Mouse (Mus musculus) frontal cortex, adult 2 months (tissue): Measurements from ENCODE around the gene Cdk20. TPM values are rescaled to one million over a fixed set of nuclear protein-coding genes. Genes with fewer than 3 reads are reported as not detected.
"Not testable (repeated sequence)": the region's sequence is repeated elsewhere in the genome, so short reads cannot be mapped to it uniquely, and the experiment has no call there.

Source experiments
- DNase-seq, 2 experiments: peaks; one replicate each; pipeline ENCODE4 v3.0.0; 2022; ENCODE audit warnings: low spot score in 1 of 2; ENCODE audit errors: extremely low spot score in 1 of 2
- polyA plus RNA-seq: library from polyadenylated mRNA; depleted of rRNA; stranded (reverse); fragments of >200 nt; gene quantifications from 2 replicates; pipeline ENCODE4 v1.2.3, GENCODE M21; 2012

Cdk20 gene
- polyA plus RNA-seq, 1 experiment = 16.5 TPM

DNA sequence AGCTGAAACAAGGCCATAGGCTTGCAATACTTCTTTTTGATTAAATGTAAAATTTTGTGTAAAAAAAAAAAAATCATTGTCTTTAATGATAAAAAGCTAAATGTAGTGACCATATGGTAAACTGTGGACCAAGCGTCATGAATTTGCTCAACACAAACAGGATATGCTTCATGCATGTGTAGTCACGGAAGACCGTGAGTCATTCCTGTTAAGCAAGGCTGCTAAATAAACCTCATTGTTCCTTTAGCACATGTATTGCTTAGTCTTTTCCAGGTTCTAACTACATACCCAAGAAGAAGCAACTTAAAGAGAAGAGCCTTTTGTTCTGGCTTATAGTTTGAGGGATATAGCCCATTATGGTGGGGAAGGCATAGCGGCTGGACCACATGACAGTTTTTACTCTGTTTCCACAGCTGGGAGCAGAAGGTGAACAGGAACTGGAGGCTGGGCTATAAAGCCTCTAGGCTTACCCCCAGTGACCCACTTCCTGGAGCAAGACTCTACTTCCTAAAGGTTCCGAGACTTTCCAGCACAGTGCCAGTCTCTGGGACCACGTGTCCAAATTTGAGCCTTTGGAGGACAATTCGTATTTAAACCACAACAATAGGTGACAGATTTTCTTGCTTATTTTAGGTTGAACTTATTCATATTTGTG, 10.0 kb upstream of the Cdk20 start:
- no peak for DNase-seq

DNA sequence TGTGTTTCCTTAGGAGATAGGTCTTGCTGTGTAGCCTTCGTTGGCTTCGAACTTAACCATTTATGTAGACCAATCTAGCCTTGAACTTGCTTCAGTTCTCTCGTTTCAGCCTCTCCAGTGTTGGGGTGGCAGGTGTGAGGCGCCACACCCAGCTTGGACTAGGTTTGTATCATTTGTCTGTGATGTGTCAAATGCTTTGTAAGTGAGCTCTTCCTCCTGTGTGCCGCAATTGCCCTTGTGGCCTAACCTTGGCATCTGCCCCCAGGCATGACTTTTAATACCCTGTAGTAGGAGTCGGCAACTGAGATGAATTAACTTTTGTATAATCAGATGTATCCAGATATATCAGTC, 9.5 kb upstream of the Cdk20 start:
- no peak for DNase-seq

DNA sequence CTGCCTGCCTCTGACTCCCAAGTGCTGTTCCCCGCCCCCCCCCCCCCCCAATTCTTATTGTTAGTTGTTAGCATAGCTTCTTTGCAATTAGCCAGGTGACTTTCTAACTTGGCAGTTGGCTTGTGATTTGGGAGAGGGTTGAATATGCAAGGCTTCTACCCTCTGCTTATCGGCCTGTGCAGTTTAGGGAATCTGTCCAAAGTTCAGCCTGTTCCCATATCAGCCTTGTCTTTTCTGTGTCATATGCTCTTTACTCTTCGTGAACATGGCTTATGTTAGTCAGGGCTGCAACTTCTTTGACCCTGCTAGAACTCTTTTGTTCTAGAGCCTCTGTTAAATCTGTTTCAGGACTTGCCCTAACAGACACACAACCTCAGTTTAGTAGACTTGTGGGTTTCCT, 7.8 kb upstream of the Cdk20 start:
- DNase-seq = no peak

DNA sequence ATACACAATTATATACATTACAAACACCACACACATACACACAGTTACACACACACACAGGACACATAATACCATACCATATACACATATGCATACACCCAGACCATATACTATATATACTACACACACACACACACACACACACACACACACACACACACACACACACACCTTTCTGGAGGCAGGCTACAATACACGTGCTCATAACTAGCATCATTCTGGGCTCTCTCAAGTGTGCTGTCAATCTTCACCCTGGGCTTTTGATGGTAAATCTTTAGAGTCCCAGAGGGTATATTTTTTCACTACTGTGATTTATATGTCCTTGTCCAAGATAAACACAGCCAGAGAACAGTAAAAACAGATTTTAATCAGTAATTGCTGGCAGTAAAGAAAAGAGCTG, 6.8 kb upstream of the Cdk20 start:
- no peak for DNase-seq

DNA sequence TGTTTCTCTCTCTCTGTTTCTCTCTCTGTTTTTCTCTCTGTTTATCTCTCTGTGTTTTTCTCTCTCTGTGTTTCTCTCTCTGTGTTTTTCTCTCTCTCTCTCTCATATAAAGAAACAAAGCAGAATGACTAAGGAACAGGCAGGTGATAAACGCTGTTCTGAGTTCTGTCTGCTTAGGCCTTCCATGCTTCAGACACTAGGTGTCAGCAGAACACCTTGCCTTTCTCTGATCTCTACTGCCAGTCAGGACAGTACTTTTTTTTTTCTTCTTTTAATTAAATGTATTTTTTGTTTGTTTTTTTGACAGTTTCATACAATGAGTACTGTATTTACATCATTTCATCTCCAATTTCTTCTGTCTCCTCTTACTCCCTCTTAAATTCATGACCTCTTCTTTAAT, 2.8 kb upstream of the Cdk20 start:
- no peak for DNase-seq

DNA sequence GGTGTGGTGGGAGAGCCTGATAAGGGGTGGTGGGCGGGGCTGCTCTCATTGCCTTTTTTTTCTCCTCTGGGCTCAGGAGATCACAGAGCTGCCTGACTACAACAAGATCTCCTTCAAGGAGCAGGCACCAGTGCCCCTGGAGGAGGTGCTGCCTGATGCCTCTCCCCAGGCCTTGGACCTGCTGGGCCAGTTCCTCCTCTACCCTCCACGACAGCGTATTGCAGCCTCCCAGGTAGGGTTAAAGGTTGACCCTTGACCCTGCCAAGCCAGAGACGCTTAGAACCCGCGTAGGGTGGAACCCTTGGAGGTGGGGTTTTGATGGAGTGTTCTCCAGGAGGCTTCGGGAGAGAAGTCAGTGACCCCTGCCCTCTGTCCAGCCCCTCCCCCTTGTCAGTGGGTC, 5.7 kb downstream of the Cdk20 start:
- DNase-seq = no peak

DNA sequence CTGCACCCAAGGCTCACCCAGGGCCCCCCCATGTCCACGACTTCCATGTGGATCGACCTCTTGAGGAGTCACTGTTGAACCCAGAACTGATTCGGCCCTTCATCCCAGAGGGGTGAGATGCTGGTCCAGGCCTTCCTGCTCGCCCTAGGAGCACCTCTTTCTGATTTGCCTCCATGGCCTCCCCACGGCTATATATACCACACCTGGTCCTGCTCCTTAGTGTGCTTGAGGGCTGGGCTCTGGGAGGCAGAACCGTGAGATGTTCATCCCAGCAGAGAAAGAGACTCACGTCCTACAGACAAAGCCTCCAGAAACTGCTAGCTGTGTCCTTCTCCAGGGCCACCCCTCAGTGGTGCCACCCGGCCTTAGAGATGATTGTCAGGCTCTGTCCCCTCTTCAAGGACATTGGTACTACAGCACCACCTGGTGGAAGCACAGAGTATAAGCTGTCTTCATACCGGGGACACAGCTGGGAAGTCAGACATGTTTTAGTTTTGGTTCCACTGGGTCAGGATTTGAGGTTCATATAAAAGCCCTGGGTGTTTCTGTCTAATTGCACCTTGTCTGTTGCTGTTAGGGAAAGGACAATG, 6.8 kb downstream of the Cdk20 start:
- peak in 1 of 2 experiments; percentile 83 for DNase-seq

DNA sequence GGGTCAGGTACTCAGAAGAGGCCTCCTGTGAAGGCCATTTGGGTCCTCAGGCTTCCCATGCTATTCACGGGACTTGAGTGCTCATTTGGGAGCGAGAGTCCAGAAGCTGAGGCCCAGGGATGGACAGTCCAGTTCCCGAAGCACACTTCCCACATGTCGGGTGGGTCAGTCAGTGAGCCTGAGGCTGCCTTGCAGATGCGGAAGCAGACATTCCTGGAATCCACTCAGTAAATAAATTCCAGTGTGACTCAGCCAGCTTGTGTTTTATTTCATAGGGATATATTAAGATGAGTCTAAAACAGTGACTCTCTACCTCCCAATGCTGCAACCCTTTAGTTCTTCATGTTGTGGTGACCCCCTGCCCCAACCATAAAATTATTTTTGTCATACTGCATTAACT, 7.4 kb downstream of the Cdk20 start:
- no peak for DNase-seq

DNA sequence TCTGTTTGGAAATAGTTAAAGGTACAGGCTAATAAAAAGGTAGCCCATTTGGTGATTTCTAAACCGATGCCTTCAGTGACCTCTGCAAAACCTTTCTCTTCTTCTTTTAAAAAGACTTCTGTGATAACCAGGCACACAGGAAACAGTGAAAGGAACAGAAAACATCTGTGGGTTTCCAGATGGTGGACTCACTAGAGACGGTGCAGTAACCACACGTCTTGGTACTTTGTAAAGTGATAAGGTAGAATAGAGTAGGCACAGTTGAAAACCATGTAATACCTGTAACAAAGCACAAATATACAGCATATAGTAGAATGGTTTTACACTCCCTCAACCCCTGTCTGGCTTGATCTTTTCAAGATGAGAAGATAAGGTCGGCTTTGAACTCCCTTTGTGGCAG, 8.5 kb downstream of the Cdk20 start:
- no peak for DNase-seq

DNA sequence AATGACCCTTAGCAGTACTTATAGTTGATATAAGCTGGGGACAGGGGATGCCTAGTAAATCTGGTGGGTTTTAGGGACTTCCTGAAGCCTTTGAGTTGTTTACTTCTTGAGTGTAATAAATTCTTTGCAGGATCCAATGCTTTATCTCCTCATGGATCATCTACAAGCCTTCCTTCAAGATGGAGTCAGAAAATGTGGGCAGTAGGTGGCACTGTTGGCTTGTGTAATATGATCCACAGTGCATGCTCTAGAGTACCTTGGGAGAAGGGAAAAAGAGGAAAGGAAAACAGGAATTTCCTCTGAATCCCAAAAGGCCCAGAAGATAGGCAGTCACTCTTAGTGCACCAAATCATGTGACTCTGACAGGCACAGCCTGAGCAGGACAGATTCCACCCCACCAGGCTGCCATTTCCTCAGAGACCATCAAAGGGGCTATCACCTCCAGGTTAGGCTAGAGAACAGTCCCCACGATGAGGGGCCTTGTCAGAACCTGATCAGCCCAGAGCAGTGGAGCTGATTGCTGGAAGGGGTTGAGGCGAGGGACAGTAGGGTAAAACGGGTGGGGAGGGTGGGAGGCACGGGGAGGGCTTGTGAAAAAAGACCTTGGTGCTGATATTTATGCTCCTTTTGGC, 11.3 kb downstream of the Cdk20 start:
- DNase-seq = peak in 1 of 2 experiments; percentile 88

DNA sequence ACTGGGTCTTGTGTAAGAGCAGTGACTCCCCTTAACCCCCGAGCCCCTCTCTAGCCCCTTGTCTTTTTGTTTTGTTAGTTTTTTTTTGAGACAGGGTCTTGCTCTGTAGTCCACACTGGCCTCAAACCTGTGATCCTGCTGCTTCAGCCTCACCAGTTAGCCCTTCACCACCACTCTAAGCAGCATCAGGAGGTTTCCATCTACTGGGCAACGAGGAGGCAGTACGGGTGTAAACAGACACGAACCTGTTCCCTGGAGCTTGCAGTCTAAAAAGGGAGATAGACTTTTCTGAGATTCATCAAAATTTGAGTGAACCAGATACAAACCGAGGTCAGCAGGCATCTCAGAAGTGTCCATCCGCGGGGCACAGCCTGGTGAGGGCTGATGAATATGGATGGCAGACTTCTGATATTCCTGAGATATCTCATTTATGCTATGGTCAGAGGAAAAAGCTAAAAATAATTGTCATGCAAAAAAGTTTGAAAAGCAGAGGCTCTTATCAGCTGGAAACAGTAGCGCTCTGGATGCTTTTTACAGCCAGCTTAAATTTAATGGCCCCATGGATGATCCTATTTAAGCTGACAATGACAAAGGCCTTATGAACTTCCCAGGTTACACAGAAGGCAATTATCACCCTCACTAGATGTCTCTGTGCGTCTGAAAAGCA, 13.3 kb downstream of the Cdk20 start:
- no peak for DNase-seq

DNA sequence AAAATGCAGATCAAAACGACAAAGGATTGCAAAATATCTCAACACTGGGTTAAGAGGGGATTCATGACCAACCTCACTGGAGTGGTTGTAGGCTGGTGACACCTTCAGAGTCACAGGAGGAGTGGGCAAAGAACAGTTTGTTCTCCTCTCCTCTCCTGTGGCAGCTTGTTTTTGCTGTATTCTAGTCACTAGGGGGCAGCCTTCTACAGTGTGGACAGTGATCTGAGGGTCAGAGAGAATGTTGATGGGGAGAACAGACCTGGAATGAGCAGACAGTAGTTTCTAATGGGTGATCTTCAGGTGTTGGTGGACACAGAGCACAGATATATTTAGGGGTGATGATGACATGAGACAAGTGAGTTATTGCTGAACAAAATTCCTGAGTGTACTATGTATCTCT, 15.8 kb downstream of the Cdk20 start:
- DNase-seq = peak in 1 of 2 experiments; percentile 68

DNA sequence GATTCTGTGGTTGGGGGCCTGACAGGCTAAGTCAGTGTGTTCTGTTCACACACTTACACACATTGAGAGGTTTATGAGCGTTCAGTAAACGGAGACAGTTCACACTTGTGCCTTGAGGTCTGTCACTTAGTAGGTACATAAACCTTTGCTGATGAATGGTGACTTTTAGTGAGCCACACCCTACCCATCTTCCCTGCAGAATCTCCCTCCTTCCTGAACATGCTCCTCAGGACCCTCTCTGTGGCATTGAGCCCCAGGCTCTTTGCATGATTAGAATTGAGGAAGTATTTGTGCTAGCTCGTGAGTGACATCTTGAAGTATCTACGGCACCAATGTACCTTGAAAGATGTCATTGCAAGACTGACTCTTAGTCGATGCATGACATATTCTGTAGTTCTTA, 16.6 kb downstream of the Cdk20 start:
- DNase-seq = no peak

DNA sequence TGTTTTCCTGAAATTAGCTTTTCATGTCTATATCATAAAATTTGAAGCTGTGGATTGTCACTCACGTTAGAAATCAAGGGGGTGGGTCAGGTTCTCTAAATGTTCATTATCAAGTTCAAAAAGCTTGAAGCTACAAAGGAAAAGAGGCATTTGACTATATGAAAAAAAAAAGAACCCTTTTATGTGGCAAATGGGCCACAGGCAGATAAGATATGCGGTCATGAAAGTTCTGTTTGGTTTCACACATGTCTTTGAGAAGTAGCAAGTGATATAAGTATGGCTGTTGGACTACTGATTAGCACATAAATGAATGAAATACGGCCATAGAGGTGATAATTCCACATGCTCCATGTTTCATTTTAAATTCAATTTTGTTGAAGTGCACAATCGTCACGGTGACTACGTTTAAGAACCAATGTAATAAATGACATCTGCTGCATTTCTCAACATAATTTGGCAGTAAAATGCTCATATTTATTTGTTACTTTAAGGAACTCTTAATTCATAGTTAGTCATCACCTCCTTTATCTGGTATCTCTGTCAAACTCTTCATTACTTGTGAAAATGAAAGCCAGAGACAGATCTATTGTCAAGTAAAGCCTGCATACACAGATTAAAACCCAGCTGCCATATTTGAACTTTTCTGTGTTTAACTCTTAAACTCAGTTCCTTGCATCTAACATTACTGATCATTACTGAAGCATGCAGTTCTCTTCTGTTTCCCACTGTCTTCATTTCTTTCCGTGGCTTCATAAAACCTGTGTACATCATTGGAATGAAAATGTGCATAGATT, 18.1 kb downstream of the Cdk20 start:
- no peak for DNase-seq

DNA sequence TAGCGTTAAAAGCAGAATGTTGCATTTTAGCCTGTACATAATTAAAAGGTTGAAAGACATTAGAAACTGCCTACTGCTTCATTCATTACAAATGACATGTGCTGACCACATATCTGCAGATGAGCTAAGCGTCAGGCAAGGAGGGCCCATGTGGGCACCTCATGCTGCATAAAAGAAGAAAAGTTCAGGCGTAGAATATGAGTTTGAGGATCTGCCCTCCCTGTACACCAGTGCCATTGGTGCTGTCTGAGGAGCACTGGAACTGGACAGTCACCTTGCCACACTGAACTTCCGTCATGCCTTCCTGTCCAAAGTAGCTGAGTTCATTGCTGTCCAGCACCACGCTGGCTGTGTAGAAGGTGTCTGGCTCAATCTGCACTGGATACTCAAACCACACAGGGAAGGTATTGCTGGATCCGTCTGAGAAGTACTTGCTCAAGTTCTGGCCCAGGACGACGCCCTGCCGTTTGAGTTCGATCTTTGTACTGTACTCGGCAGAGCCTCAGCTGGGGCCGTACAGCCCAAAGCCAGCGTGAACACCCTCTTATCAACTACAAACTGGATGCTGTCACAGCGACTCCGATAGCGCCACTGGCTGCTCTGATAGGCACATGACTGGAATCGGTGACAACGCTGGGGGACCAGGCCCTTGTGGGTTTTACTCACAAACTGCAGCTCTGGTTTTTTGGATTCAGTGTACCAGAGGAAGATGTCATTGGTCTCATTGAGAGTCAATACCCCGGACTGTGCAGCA, 25.3 kb downstream of the Cdk20 start:
- DNase-seq = not testable (repeated sequence)

DNA sequence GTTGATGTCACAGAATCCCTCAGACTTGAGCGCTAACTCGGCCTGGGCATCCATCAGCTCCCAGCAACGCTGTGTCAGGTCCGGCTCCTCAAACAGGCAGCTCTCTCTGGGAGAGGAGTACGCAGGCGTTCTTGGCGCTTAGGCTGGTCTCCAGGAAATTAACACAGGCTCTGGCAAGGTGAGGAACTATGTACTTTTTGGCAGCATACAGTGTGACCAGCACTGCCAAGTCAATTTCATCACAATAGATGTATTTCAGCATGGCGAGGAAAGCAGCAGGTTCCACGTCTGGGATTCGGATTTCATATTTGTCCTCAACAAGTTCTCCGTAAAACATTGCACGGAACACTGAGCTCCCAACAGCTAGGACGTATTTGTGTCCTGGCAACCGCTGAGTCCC, 26.1 kb downstream of the Cdk20 start:
- no peak for DNase-seq

DNA sequence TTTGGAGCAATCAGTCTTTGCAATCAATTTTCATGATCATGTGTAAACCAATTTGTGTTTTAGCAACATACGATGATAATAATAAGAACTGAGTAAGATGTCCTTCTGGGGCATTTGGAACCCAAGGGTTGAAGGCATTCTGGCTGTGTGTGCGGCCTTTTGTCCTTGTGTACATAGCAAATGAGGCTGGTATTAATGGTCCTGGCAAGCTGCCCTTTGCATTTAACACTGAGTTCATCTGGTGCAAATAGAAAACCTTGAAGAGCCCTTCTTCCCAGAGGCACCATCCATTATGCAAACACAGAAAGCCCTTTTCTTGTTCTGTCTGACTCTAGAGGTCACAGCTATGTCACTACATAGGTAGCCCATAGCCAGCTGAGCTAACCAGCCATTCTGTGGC, 30.5 kb downstream of the Cdk20 start:
- DNase-seq = no peak

DNA sequence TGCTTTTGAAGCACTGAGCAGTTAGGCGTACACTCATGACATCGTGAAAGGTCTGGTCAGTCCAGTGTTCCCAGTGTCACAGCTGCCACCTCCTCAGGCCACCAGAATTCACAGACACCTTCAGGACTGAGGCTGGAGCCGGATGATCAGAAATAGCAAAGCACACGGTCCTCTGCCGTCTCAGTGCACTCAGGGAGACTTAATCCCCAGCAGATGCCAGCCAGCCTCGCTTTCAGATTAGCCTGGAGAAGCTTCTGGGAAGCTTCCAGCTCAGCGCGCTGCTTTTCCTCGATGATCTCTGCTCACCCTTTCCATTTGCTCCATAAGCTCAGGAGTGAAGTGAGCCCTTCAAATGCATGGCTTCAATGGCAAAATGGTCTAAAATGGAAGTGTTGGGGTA, 33.1 kb downstream of the Cdk20 start:
- DNase-seq = no peak

DNA sequence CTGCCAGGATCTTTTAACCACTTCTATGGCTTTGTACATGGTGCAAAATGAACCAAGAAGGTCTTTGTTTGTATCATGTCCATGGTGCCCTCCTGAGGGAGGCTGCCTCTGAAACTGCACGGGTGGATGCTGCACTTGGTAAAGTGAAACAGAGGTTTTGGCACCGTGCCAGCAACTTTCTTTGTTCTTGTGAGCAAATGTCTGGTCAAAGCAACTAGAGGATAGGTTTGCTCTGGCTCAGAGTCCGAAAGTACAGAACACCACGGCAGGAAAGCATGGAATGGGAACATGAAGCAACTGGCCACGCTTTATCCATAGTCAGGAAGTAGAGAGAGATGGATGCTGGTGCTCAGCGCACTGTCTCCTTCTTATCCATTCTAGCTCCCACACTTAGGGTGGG, 35.8 kb downstream of the Cdk20 start:
- DNase-seq = no peak

DNA sequence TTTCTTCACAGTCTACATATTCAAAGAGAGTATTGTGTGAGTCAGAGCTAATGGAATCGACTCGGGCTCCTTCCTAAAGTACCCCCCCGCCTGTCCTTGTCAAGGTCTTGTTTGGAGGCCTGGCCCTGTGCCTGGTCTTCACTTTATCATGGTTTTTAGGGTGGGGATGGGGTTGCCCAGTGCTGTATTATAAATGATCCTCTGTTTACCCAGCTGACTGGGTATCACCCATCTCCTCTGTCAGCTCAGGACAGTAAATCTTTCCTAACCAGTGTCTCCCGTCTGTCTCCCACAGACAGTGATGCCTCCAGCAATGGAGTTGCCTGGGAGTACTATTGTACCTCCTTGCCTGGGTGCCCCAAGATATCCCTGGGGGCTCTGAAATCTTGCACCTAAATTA, 45.9 kb downstream of the Cdk20 start:
- no peak for DNase-seq
